Mouse (Mus musculus) testis, adult 2 months (tissue): ENCODE measurements around the gene Fbxo28.

Source experiments
- CTCF ChIP-seq: fragments of 200-500 bp; IDR thresholded peaks from 2 replicates; pipeline ENCODE4 v1.5.1; 2012; ENCODE audit warnings: low read depth, mild to moderate bottlenecking, inconsistent platforms, low read length, moderate library complexity; ENCODE audit not compliant: control insufficient read depth, insufficient read depth, insufficient replicate concordance
- POLR2A ChIP-seq: fragments of 200-500 bp; IDR thresholded peaks from 2 replicates; pipeline ENCODE4 v1.6.1; 2012; ENCODE audit warnings: low read depth, mild to moderate bottlenecking, inconsistent platforms, low read length, moderate library complexity; ENCODE audit not compliant: control insufficient read depth

DNA sequence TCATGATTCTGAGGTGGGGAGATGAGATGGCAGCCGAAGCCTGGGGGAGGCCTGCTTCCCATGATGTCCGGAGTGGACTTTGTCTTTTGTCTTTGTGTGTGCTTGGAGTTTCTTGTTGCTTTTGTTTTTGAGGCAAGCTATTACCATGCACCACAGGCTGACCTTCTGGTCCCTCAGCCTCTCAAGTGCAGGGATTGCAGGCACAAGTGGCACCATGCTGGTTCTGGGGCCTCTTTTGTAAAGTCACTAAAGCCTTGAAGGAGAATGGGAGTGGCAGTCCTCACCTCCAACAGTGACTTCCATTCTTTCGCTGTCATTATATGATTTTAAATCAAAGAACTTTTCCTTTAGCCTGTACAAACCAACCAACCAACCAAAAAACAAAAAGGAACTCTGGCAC is 44.2 kb downstream of the Fbxo28 start:
- TF ChIP-seq POLR2A (no peak), CTCF (no peak)
